Mouse (Mus musculus): ENCODE measurements at regions not wholly inside any gene's neighbourhood (a gene's known extent, or its start where the extent isn't known, plus 50 kb on each side); places are given as distances from the start of the nearest gene placed in this dataset.

DNA sequence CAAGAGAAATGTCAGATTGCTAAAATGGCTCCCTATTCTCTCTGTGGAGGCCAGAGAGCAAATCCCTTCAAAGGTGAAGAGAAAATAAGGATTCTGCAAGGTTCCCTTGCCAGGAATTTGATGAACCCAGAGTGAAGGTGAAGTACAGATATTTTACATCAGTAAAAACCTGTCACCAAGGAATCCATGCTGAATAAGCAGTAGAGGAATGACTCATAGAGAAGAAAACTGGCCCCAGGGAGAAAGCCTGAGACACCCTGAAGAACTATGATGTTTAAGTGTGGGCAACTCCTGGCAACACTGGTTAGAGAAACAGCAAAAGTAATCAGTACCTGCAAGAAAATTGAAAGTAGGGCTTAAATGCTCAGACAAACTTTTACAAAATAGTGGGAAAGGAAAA, 1292.1 kb upstream of the Lrrc6 start:
- no peak for TF ChIP-seq CTCF (IDR thresholded peaks at IDR 0.05; ENCODE audit: control insufficient read depth, insufficient read depth, insufficient read length)
- TF ChIP-seq MAX (IDR thresholded peaks at IDR 0.05), result no peak
- no peak for TF ChIP-seq USF1 (IDR thresholded peaks at IDR 0.05; ENCODE audit: low read depth)
- TF ChIP-seq MYOD1 (IDR thresholded peaks at IDR 0.05; ENCODE audit: control insufficient read depth, insufficient read length, low read depth), result no peak
- no peak for TF ChIP-seq MYOG (IDR thresholded peaks at IDR 0.05; ENCODE audit: control insufficient read depth, extremely low read depth, insufficient read length)
- TF ChIP-seq FOSL1 (IDR thresholded peaks at IDR 0.05; ENCODE audit: insufficient read depth, low read length, poor library complexity, severe bottlenecking), result no peak
- no peak for TF ChIP-seq CEBPB (IDR thresholded peaks at IDR 0.05; ENCODE audit: low read depth)
